Mouse (Mus musculus) testis, adult 2 months (tissue): ENCODE results near the gene Slit3. TPM values are rescaled to one million over a fixed set of nuclear protein-coding genes. Genes with fewer than 3 reads are reported as not detected.

Source experiments
- H3K27ac ChIP-seq: fragments of 200-500 bp; 2 replicates; pipeline ENCODE4 v1.5.1; 2012; ENCODE audit warnings: low read depth, low read length; ENCODE audit not compliant: control insufficient read depth, insufficient read depth
- H3K27me3 ChIP-seq: fragments of 200-500 bp; 2 replicates; pipeline ENCODE4 v1.6.1; 2012; ENCODE audit warnings: mild to moderate bottlenecking, low read length, moderate library complexity; ENCODE audit not compliant: control insufficient read depth, insufficient read depth
- H3K36me3 ChIP-seq: fragments of 200-500 bp; 2 replicates; pipeline ENCODE4 v1.6.1; 2012; ENCODE audit warnings: mild to moderate bottlenecking, low read length; ENCODE audit not compliant: control insufficient read depth, insufficient read depth
- H3K4me1 ChIP-seq: fragments of 200-500 bp; 2 replicates; pipeline ENCODE4 v1.6.1; 2012; ENCODE audit warnings: low read length; ENCODE audit not compliant: control insufficient read depth, insufficient read depth
- H3K4me3 ChIP-seq: fragments of 200-500 bp; 2 replicates; pipeline ENCODE4 v1.5.1; 2012; ENCODE audit warnings: low read depth, mild to moderate bottlenecking, low read length, moderate library complexity, mixed read lengths; ENCODE audit not compliant: control insufficient read depth
- CTCF ChIP-seq: fragments of 200-500 bp; IDR thresholded peaks from 2 replicates; pipeline ENCODE4 v1.5.1; 2012; ENCODE audit warnings: low read depth, mild to moderate bottlenecking, inconsistent platforms, low read length, moderate library complexity; ENCODE audit not compliant: control insufficient read depth, insufficient read depth, insufficient replicate concordance
- POLR2A ChIP-seq: fragments of 200-500 bp; IDR thresholded peaks from 2 replicates; pipeline ENCODE4 v1.6.1; 2012; ENCODE audit warnings: low read depth, mild to moderate bottlenecking, inconsistent platforms, low read length, moderate library complexity; ENCODE audit not compliant: control insufficient read depth
- polyA plus RNA-seq: library from polyadenylated mRNA; depleted of rRNA; stranded (reverse); fragments of >200 nt; gene quantifications from 2 replicates; pipeline ENCODE4 v1.2.3, GENCODE M21; 2012

Gene Slit3
- polyA plus RNA-seq, 1 experiment: 8.4 TPM

DNA sequence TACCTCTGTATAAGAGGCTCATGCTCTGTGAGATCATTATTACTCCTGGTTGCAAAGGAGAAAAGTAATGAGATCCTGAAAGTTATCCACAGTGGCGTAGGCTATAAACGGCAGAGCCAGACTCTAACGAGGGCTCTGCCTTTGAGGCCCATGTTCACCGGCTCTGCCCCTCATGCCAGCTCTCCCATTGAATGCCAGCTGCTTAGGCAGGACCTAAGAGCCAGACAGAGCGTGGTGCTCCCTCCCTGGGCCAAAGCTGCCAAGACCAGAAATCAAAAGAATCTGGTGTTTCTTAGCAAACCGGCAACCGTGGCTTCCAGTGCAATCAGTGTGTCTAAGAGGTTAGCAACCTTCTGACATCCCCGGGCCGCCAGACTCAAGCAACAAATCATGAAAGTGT is 440.7 kb downstream of the Slit3 start:
- Histone ChIP-seq H3K4me1 (no peaks in the 10 kb centered on the region), H3K36me3 (no peaks in the 10 kb centered on the region), H3K27ac (no peak overlapping the region), H3K27me3 (no peaks in the 10 kb centered on the region), H3K4me3 (no peak overlapping the region)
- TF ChIP-seq POLR2A: no peak
- TF ChIP-seq CTCF: no peak

DNA sequence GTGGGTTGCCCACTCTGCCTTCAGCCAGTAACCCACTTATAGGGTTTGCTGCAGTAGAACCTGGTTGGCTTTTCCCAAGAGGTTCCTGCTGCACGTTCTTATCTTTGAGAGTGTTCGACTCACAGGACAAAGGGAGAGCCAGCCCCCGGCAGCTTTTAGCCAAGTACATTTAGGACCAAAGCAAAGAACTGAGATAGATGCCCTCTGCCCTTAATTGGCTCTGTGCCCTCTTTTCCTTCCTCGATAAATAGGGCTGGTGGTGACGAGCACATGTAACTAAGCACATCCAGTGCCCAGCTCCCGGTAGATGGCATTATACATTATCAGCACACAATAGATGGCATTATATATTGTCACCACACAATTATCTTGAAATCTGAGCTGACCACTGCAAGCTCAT is 444.3 kb downstream of the Slit3 start:
- Histone ChIP-seq H3K4me3 (no peak overlapping the region), H3K4me1 (no peaks in the 10 kb centered on the region), H3K27me3 (no peaks in the 10 kb centered on the region), H3K36me3 (no peaks in the 10 kb centered on the region), H3K27ac (no peak overlapping the region)
- TF ChIP-seq CTCF: no peak
- no peak for TF ChIP-seq POLR2A

DNA sequence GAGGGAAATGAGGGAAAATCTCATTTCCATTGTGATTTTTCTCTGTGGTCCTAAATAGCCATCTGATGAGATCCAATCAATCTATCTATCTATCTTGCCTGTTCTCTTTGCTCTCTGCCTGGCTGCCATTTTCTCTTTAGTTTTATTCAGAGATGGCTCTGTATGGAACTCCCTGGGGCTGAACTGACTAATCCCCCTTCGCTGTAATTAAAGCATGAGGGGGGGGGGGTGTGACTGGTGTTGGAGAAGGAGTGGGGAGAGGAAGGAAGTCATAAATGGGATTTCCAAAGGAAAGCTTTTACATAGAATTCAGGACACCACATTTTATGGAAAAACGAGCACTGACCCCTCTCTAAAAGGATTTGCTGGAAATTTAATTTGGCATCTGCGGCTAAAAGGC is 445.7 kb downstream of the Slit3 start:
- no peaks in the 10 kb centered on the region for H3K27me3 ChIP-seq
- H3K27ac ChIP-seq: no peak overlapping the region
- H3K4me1 ChIP-seq: no peaks in the 10 kb centered on the region
- no peak overlapping the region for H3K4me3 ChIP-seq
- TF ChIP-seq POLR2A: no peak
- no peak for TF ChIP-seq CTCF
- H3K36me3 ChIP-seq: no peaks in the 10 kb centered on the region

DNA sequence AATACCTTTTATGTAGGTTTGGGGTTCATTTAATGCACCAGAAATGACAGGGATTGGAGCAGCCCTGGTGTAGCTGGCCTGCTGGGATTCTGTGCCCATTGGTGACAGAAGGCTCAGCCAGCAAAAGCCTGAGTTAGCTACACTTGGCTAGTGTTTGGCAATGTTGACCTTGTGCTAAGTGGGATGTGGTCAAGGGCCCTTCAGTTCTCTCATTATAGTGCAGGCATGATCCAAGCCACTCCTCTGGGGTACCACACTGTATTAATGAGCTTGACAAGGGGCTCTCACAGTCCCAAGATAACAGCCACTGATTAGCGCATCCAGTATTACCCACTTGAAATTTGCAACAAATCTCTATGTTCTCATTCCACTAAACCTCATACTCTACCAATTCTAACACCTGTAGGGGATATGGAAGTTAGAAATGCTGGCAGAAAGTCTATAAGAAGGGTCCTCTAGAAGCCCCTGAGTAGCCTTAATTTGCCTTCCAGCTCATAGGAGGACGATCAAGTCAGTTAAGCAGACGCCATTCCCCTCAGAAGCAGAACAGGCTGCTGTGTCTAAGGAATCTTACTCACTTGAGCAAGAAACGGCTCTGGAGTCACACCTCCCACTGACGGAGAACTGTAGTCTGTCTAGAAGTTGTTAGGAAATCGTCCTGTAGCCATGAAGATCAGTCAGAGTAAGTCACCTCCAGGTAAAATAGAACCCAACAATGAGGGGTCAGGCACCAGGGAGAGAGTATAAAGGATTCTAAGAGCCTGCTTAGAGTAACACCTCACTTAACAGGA is 448.3 kb downstream of the Slit3 start:
- Histone ChIP-seq H3K4me3 (no peak overlapping the region), H3K36me3 (no peaks in the 10 kb centered on the region), H3K4me1 (no peaks in the 10 kb centered on the region), H3K27me3 (no peaks in the 10 kb centered on the region), H3K27ac (no peak overlapping the region)
- TF ChIP-seq CTCF: no peak
- no peak for TF ChIP-seq POLR2A

DNA sequence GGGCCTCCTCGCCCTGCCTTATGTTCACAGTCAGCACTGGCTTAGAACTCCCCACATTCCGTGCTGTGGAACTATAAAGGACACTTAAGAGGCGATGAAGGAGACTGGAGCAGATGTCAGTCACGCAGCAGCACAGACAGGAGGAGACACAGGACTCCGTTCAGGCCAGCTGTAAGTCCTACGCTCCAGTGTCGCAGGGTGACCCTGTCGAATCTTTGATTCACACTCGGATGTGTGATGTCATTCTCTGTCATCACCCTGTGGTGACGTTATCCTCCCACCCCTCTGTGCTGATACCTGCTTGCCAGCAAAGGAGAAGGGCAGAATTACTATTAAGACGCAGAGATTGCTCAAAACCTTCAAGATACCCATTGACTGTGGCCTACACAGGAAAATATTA is 448.9 kb downstream of the Slit3 start:
- TF ChIP-seq CTCF (no peak), POLR2A (no peak)
- no peak overlapping the region for H3K4me3 ChIP-seq
- H3K27me3 ChIP-seq: no peaks in the 10 kb centered on the region
- H3K4me1 ChIP-seq: no peaks in the 10 kb centered on the region
- H3K36me3 ChIP-seq: no peaks in the 10 kb centered on the region
- no peak overlapping the region for H3K27ac ChIP-seq

DNA sequence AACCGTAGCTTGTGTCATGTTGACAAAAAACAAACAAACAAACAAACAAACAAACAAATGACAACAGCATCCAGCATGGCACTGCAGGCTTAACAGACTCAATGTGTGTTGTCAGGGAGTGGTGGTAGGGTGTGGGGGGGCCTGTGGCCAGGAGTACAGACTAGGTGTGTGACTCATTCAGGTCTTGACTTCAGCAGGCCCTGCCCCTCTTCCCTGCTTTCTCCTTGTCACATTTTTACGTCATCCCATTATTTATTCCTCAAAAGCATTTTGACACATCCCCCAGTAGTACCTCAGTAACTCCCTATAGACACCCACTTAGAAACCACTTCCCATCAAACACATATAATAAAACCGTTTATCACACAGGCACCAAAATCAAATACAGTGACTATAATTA is 450.9 kb downstream of the Slit3 start:
- no peaks in the 10 kb centered on the region for H3K27me3 ChIP-seq
- no peaks in the 10 kb centered on the region for H3K36me3 ChIP-seq
- no peak overlapping the region for H3K4me3 ChIP-seq
- H3K4me1 ChIP-seq: no peaks in the 10 kb centered on the region
- H3K27ac ChIP-seq: no peak overlapping the region
- TF ChIP-seq POLR2A (no peak), CTCF (no peak)

DNA sequence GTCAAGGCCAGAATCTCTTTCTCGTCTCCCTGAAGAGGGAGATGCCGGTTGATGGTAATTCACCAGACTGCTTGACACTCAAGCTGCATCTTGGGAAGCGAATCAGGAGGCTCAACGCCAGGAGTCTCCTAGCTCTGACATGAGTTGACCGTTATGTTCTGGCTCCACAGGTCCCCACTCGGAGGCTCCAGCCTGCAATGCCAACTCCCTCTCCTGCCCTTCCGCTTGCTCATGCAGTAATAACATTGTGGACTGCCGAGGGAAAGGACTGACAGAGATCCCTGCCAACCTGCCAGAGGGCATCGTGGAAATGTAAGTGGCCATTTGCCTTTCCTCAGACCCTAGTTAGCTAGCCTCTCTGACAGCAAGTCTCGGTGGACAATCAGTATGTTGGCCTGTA is 457.8 kb downstream of the Slit3 start:
- Histone ChIP-seq H3K36me3 (no peaks in the 10 kb centered on the region), H3K27ac (no peak overlapping the region), H3K4me3 (no peak overlapping the region), H3K27me3 (no peaks in the 10 kb centered on the region), H3K4me1 (no peaks in the 10 kb centered on the region)
- TF ChIP-seq POLR2A (no peak), CTCF (no peak)

DNA sequence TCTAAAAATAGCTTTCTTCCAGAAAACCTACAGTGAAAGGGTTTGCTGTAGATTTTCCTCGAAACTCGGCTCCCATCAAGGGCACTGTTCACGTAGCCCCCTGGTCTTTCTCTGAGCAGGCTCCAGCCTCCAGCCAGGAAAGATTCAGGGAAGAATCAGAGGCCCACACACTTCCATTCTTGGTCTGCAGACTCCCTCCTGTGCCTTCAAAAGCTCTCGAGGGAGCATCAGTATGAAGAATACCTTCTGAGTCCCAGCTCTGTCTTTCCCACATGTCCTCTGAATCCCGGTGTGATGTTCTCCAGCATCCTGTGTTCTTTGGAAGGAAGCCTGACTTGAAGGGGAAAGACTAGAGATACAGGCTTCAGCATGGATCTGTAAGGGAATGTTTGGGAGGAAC is 461.6 kb downstream of the Slit3 start:
- TF ChIP-seq POLR2A: no peak
- TF ChIP-seq CTCF: no peak
- H3K27ac ChIP-seq: no peak overlapping the region
- no peaks in the 10 kb centered on the region for H3K36me3 ChIP-seq
- no peaks in the 10 kb centered on the region for H3K4me1 ChIP-seq
- no peak overlapping the region for H3K4me3 ChIP-seq
- H3K27me3 ChIP-seq: no peaks in the 10 kb centered on the region
